Comparison of ENCODE assay signal across 8 mouse cellular contexts in the genomic region with DNA sequence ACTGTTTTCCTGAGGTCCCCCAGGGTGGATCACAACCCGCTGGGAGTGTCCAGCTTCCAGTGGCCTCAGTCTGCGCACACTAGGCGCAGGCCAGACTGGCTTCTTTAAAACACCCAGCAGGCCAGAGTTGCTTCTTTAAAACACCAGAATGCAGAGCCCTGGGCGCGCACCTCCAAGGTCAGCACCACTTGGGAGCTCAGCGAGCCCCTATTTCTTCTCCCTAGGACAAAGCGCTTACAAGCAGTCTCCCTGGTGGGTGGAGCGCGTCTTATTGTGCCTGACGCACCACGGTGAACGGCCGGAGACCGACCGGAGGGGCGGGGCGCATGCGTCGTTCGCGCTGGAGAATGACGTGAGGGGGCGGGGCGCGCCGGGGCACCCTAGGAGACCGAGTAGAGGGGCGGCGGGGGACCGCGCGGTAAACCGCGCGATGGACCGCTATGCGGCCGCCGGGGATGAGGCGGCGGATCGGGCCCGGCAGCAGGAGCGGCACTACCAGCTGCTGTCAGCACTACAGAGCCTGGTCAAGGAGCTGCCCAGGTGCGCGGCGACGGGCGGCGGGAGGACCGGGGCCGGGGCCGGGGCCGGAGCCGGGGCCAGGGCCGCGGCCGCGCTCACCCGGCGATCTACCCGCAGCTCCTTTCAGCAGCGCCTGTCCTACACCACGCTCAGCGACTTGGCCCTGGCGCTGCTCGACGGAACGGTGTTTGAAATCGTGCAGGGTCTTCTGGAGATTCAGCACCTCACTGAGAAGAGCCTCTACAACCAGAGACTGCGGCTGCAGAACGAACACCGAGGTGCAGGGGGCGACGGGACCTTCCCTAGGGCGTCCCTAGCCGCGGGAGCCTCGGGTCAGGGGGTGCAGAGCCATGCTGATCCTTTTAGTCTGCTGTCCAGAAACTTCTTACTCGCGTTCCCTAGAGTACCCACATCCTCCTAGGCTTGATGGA. TPM values are rescaled to one million over a fixed set of nuclear protein-coding genes. Genes with fewer than 3 reads are reported as not detected.
A peak's percentile ranks its signal among the peaks of the same experiment; 100 is the strongest.
DNase-seq lines count a peak whose midpoint lies in the region; ATAC-seq and TF ChIP-seq lines count a peak whose summit lies in the region.

No protein-coding gene starts in this region.

- peak overlapping the region; percentile 73 for H3K4me3 ChIP-seq in erythroblast, embryonic 14.5 days (replicated peaks)
- H3K4me3 ChIP-seq in heart, embryonic 12.5 days: peak overlapping the region; percentile 75
- H3K4me3 ChIP-seq in kidney, postnatal 0 days (replicated peaks; ENCODE audit: low read depth, low read length): peak overlapping the region; percentile 91
- peak overlapping the region; percentile 94 for H3K4me3 ChIP-seq in liver, adult 2 months (ENCODE audit: insufficient read depth, low read depth, low read length)

- peak overlapping the region; percentile 97 for H3K4me2 ChIP-seq in heart, embryonic 12.5 days
- H3K4me2 ChIP-seq in kidney, postnatal 0 days (ENCODE audit: low read length): peak overlapping the region; percentile 90

- peaks cover 15% of the 10 kb centered on the region; the same call in 1 of the 2 replicates for H3K36me3 ChIP-seq in erythroblast, embryonic 14.5 days (ENCODE audit: control insufficient read depth)
- H3K36me3 ChIP-seq in heart, embryonic 12.5 days: peaks cover 33% of the 10 kb centered on the region
- no peaks in the 10 kb centered on the region; the same call in 1 of the 2 replicates for H3K36me3 ChIP-seq in kidney, postnatal 0 days (ENCODE audit: insufficient read depth, low read length)
- no peaks in the 10 kb centered on the region for H3K36me3 ChIP-seq in liver, adult 2 months (ENCODE audit: control insufficient read depth, insufficient read depth, low read length)

- 0 out of 2 replicates have a peak, but pooled peaks cover 3% of the 10 kb centered on the region for H3K79me2 ChIP-seq in liver, adult 2 months (ENCODE audit: control insufficient read depth, insufficient read depth, low read length)

- TF ChIP-seq CTCF in kidney, postnatal 0 days (IDR thresholded peaks at IDR 0.05; ENCODE audit: low read depth): no peak
- no peak for TF ChIP-seq CTCF in liver, adult 2 months (IDR thresholded peaks at IDR 0.05; ENCODE audit: low read depth, low read length)

- H3K27ac ChIP-seq in heart, embryonic 12.5 days (ENCODE audit: poor library complexity, severe bottlenecking): peak overlapping the region; percentile 83
- H3K27ac ChIP-seq in kidney, postnatal 0 days: peak overlapping the region; percentile 65
- H3K27ac ChIP-seq in liver, adult 2 months (replicated peaks; ENCODE audit: insufficient read depth, low read depth, low read length): peak overlapping the region; percentile 85

- no peaks in the 10 kb centered on the region for H3K27me3 ChIP-seq in erythroblast, embryonic 14.5 days (ENCODE audit: control insufficient read depth)
- H3K27me3 ChIP-seq in heart, embryonic 12.5 days (replicated peaks): no peaks in the 10 kb centered on the region
- H3K27me3 ChIP-seq in kidney, postnatal 0 days (ENCODE audit: insufficient read depth, low read length): no peaks in the 10 kb centered on the region
- H3K27me3 ChIP-seq in liver, adult 2 months (ENCODE audit: control insufficient read depth, insufficient read depth, low read length): no peaks in the 10 kb centered on the region

- peaks cover 16% of the 10 kb centered on the region for H3K4me1 ChIP-seq in erythroblast, embryonic 14.5 days (ENCODE audit: control insufficient read depth)
- H3K4me1 ChIP-seq in heart, embryonic 12.5 days (replicated peaks): peaks cover 10% of the 10 kb centered on the region
- peaks cover 3% of the 10 kb centered on the region; the same call in 1 of the 2 replicates for H3K4me1 ChIP-seq in kidney, postnatal 0 days (replicated peaks; ENCODE audit: insufficient read depth, low read length)
- peaks cover 9% of the 10 kb centered on the region; the same call in 1 of the 2 replicates for H3K4me1 ChIP-seq in liver, adult 2 months (ENCODE audit: control insufficient read depth, insufficient read depth, low read length)

- ATAC-seq in heart, embryonic 12.5 days (ENCODE audit: insufficient number of reproducible peaks, low FRiP score): peak; percentile 96
- peak; percentile 96 for ATAC-seq in kidney, postnatal 0 days (replicated peaks; ENCODE audit: low FRiP score, low read depth)
- peak; percentile 68; the same call in 1 of the 2 replicates for ATAC-seq in monocyte, adult 5-6 weeks (replicated peaks; ENCODE audit: insufficient number of reproducible peaks, low FRiP score, low TSS enrichment, poor library complexity, severe bottlenecking)

- under 1% methylated on average over 80 of the region's 81 CpGs for WGBS in heart, embryonic 12.5 days
- WGBS in kidney, postnatal 0 days: under 1% methylated on average over 81 of the region's 81 CpGs
- WGBS in liver, adult 2 months: under 1% methylated on average over 81 of the region's 81 CpGs

- no peaks in the 10 kb centered on the region for H3K9me3 ChIP-seq in erythroblast, embryonic 14.5 days (ENCODE audit: control insufficient read depth, low read length)
- no peaks in the 10 kb centered on the region for H3K9me3 ChIP-seq in heart, embryonic 12.5 days (replicated peaks)
- H3K9me3 ChIP-seq in kidney, postnatal 0 days (replicated peaks; ENCODE audit: low read length): no peaks in the 10 kb centered on the region

- peak; percentile 69; the same call in 1 of the 2 replicates for TF ChIP-seq POLR2A in liver, adult 2 months (IDR thresholded peaks at IDR 0.05; ENCODE audit: extremely low read depth, insufficient read depth, low read length)

- peak; percentile 95 for DNase-seq in CD4-positive, CD25-positive, alpha-beta regulatory T cell, adult 2 months (ENCODE audit: low read depth, low spot score)
- peak; percentile 83 for DNase-seq in brain, embryonic 18.5 days (ENCODE audit: low read depth, low spot score)
- DNase-seq in kidney, postnatal 0 days (ENCODE audit: low spot score): peak; percentile 96
- peak; percentile 76 for DNase-seq in liver, adult 2 months (ENCODE audit: extremely low read depth, low read depth, low spot score)
- DNase-seq in spleen, postnatal 36 days (ENCODE audit: low spot score in 2 of 2): peak; percentile 88 to 89

- H3K9ac ChIP-seq in heart, embryonic 12.5 days: peak overlapping the region; percentile 85
- peak overlapping the region; percentile 82 for H3K9ac ChIP-seq in kidney, postnatal 0 days (ENCODE audit: low read depth, low read length)
- peak overlapping the region; percentile 92 for H3K9ac ChIP-seq in liver, adult 2 months (ENCODE audit: low read depth, low read length)

RNA-seq across cellular contexts. Expression of a gene that starts 13.7 kb away (rescaled TPM):
- 0.66 and 1.0 TPM in 2 replicates for polyA plus RNA-seq in erythroblast, embryonic 14.5 days (2012)
- 56.7 and 59.2 TPM in 2 replicates for polyA plus RNA-seq in heart, embryonic 12.5 days (2016; fragmentation: Nextera tagmentation; extraction: Ambion mirVana)
- 111 and 115 TPM in 2 replicates for polyA plus RNA-seq in kidney, postnatal 0 days (2015; fragmentation: Nextera tagmentation; extraction: Ambion mirVana)
- 45.3 and 45.9 TPM in 2 replicates for total RNA-seq in liver, adult 2 months (2014; rRNA removed)
- polyA plus RNA-seq in liver, adult 2 months (2012; rRNA removed): 103 and 121 TPM in 2 replicates
- total RNA-seq in monocyte, adult 5-6 weeks (2017): 0.67 to 3.5 TPM (median 1.3 TPM) in 3 replicates

RNA-seq across cellular contexts. Expression of a gene that starts 23.7 kb away (rescaled TPM):
- 0.06 and 0.20 TPM in 2 replicates for polyA plus RNA-seq in erythroblast, embryonic 14.5 days (2012)
- 7.8 and 8.7 TPM in 2 replicates for polyA plus RNA-seq in heart, embryonic 12.5 days (2016; fragmentation: Nextera tagmentation; extraction: Ambion mirVana)
- polyA plus RNA-seq in kidney, postnatal 0 days (2015; fragmentation: Nextera tagmentation; extraction: Ambion mirVana): 19.2 and 20.3 TPM in 2 replicates
- 246 and 376 TPM in 2 replicates for total RNA-seq in liver, adult 2 months (2014; rRNA removed)
- 356 and 394 TPM in 2 replicates for polyA plus RNA-seq in liver, adult 2 months (2012; rRNA removed)
- 6.4 to 11.0 TPM (median 7.1 TPM) in 3 replicates for total RNA-seq in monocyte, adult 5-6 weeks (2017)

Comparison
In these comparisons a context has a peak if more than half of its experiments do, and no peak if none do; other contexts are left out.
1. Peak in every context shown above with its lines: DNase-seq, ATAC-seq, H3K4me3 ChIP-seq and H3K27ac ChIP-seq.
2. RNA of a gene that starts 13.7 kb away (polyA plus RNA-seq): 111 to 115 TPM in kidney, postnatal 0 days, 103 to 121 TPM in liver, adult 2 months and 56.7 to 59.2 TPM in heart, embryonic 12.5 days; 0.66 to 1.0 TPM in erythroblast, embryonic 14.5 days; every median in the first group is over 10 times any median in the second.
3. RNA of a gene that starts 23.7 kb away (polyA plus RNA-seq): 356 to 394 TPM in liver, adult 2 months; 19.2 to 20.3 TPM in kidney, postnatal 0 days, 7.8 to 8.7 TPM in heart, embryonic 12.5 days and 0.06 to 0.20 TPM in erythroblast, embryonic 14.5 days; every median in the first group is over 10 times any median in the second.